Mouse (Mus musculus) embryonic facial prominence, embryonic 11.5 days (tissue): ENCODE measurements at regions not wholly inside any gene's neighbourhood (a gene's known extent, or its start where the extent isn't known, plus 50 kb on each side); places are given as distances from the start of the nearest gene placed in this dataset.

Source experiments
- ATAC-seq: fragments of 200-750 bp; cut with Nextera tagmentation; replicated peaks from 2 replicates; pipeline ENCODE4 v1.8.0; 2017; ENCODE audit warnings: low read depth; ENCODE audit not compliant: insufficient number of reproducible peaks, low FRiP score, low TSS enrichment
- DNase-seq: peaks from one replicate; pipeline ENCODE4 v3.0.0-alpha.2; 2015; ENCODE audit warnings: low spot score
- H3K27ac ChIP-seq: fragments of 300-500 bp; sonication (generic); replicated peaks from 2 replicates; pipeline ENCODE4 v1.5.1; 2014; ENCODE audit warnings: mild to moderate bottlenecking, low read depth, low read length, control low read depth
- H3K27me3 ChIP-seq: fragments of 300-500 bp; sonication (generic); 2 replicates; pipeline ENCODE4 v1.6.1; 2014; ENCODE audit warnings: mild to moderate bottlenecking, low read length, moderate library complexity, mixed read lengths; ENCODE audit not compliant: control insufficient read depth, insufficient read depth
- H3K36me3 ChIP-seq: fragments of 300-500 bp; sonication (generic); replicated peaks from 2 replicates; pipeline ENCODE4 v1.6.1; 2014; ENCODE audit warnings: low read depth, mild to moderate bottlenecking, low read length, moderate library complexity, mixed read lengths; ENCODE audit not compliant: control insufficient read depth, insufficient read depth
- H3K4me1 ChIP-seq: fragments of 300-500 bp; sonication (generic); 2 replicates; pipeline ENCODE4 v1.6.1; 2014; ENCODE audit warnings: low read length, mixed read lengths; ENCODE audit not compliant: control insufficient read depth, insufficient read depth
- H3K4me2 ChIP-seq: fragments of 300-500 bp; sonication (generic); 2 replicates; pipeline ENCODE4 v1.6.1; 2014; ENCODE audit warnings: low read depth, mild to moderate bottlenecking, control low read depth, low read length, moderate library complexity
- H3K4me3 ChIP-seq: fragments of 300-500 bp; sonication (generic); 2 replicates; pipeline ENCODE4 v1.5.1; 2014; ENCODE audit warnings: low read depth, low read length, control low read depth
- H3K9ac ChIP-seq: fragments of 300-500 bp; sonication (generic); replicated peaks from 2 replicates; pipeline ENCODE4 v1.6.1; 2014; ENCODE audit warnings: mild to moderate bottlenecking, control low read depth, low read length
- H3K9me3 ChIP-seq: fragments of 300-500 bp; sonication (generic); replicated peaks from 2 replicates; pipeline ENCODE4 v1.6.1; 2016; ENCODE audit warnings: mild to moderate bottlenecking, low read length, inconsistent platforms, mixed read lengths; ENCODE audit not compliant: control insufficient read depth
- WGBS: fragments of 180-500 bp; shearing (Covaris S2); extraction: QIAGEN DNeasy Blood & Tissue Kit; methylation state at CpG from one replicate; pipeline ENCODE4 v1.1.7; 2014; 5-methylcytosine and 5-hydroxymethylcytosine counted together

DNA sequence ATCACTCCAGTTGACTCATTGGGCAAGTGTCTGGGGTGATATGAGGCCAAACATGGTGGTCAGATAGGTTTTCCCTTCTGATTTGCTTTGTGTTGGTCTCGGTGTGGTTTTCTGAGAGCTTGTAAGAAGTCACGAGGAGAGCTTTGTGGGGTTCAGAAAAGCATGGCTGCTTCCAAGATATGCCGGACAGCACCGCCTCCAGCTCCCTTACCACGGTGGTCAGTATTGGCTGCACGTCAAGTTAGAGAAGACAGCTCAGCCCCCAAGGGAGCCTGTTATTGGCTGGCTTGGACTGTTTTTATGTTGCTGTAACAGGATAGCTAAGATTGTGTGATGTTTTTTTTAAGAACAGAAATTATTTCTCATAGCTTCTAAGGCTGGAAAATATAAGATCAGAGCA is 154.7 kb upstream of the Kcnj16 start:
- Histone ChIP-seq H3K27me3 (no peaks in the 10 kb centered on the region), H3K9ac (no peak overlapping the region), H3K4me3 (no peak overlapping the region), H3K4me1 (no peaks in the 10 kb centered on the region), H3K4me2 (no peak overlapping the region), H3K27ac (no peak overlapping the region), H3K9me3 (no peaks in the 10 kb centered on the region), H3K36me3 (no peaks in the 10 kb centered on the region)
- DNase-seq: no peak
- ATAC-seq: no peak
- 86% methylated on average over 6 of the region's 6 CpGs for WGBS

- no peaks in the 10 kb centered on the region for H3K4me1 ChIP-seq
- no peaks in the 10 kb centered on the region for H3K36me3 ChIP-seq
- no peak overlapping the region for H3K4me3 ChIP-seq
- no peak overlapping the region for H3K27ac ChIP-seq
- H3K4me2 ChIP-seq: no peak overlapping the region
- 87% methylated on average over 9 of the region's 9 CpGs for WGBS
- H3K27me3 ChIP-seq: no peaks in the 10 kb centered on the region
- DNase-seq (no peak), ATAC-seq (no peak)
- no peak overlapping the region for H3K9ac ChIP-seq
- H3K9me3 ChIP-seq: no peaks in the 10 kb centered on the region
These were observed 153.1 kb upstream of the Kcnj16 start for GRCm38 (mm10) chr11:110814732-110815131.

- no peak overlapping the region for H3K27ac ChIP-seq
- no peak overlapping the region for H3K9ac ChIP-seq
- H3K4me2 ChIP-seq: no peak overlapping the region
- no peak for ATAC-seq
- no peaks in the 10 kb centered on the region for H3K4me1 ChIP-seq
- no peaks in the 10 kb centered on the region for H3K27me3 ChIP-seq
- no peak overlapping the region for H3K4me3 ChIP-seq
- no peaks in the 10 kb centered on the region for H3K9me3 ChIP-seq
- no peaks in the 10 kb centered on the region for H3K36me3 ChIP-seq
- no peak for DNase-seq
- WGBS: 77% methylated on average over 7 of the region's 7 CpGs
These were observed 152.6 kb upstream of the Kcnj16 start for GRCm38 (mm10) chr11:110815206-110815605.

DNA sequence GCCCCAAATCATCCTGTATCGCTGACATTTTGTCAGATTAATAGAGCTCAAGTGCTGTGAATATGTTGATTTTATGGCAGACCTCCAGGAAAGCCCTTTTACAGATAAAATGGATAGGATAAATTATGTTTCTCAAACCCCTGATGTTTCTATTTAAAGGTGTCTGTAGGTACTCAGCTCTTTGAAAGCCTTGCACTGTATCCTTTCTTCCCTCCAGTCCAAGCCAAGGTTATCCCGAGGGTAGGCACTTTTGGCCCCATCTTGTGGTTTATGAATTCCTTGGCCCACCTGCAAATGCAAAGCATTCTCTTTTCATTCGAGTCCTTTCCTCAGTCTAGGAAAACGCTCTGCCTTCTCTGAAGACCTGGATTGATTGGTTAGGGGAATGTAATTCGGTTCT is 139.2 kb upstream of the Kcnj16 start:
- DNase-seq (no peak), ATAC-seq (no peak)
- Histone ChIP-seq H3K27ac (no peak overlapping the region), H3K9ac (no peak overlapping the region), H3K4me3 (no peak overlapping the region), H3K9me3 (no peaks in the 10 kb centered on the region), H3K36me3 (no peaks in the 10 kb centered on the region), H3K4me2 (no peak overlapping the region), H3K27me3 (no peaks in the 10 kb centered on the region), H3K4me1 (no peaks in the 10 kb centered on the region)
- WGBS: 64% methylated on average over 5 of the region's 5 CpGs

- no peak for ATAC-seq
- no peaks in the 10 kb centered on the region for H3K9me3 ChIP-seq
- 94% methylated on average over 4 of the region's 4 CpGs for WGBS
- no peak overlapping the region for H3K4me3 ChIP-seq
- H3K9ac ChIP-seq: no peak overlapping the region
- no peaks in the 10 kb centered on the region for H3K36me3 ChIP-seq
- no peak overlapping the region for H3K27ac ChIP-seq
- no peaks in the 10 kb centered on the region for H3K4me1 ChIP-seq
- no peak for DNase-seq
- H3K4me2 ChIP-seq: no peak overlapping the region
- H3K27me3 ChIP-seq: no peaks in the 10 kb centered on the region
These were observed 131.1 kb upstream of the Kcnj16 start for GRCm38 (mm10) chr11:110836688-110837087.

GRCm38 (mm10) chr11:110839316-110839715 is 128.5 kb upstream of the Kcnj16 start:
- no peak overlapping the region for H3K4me2 ChIP-seq
- no peaks in the 10 kb centered on the region for H3K27me3 ChIP-seq
- ATAC-seq: no peak
- H3K9me3 ChIP-seq: no peaks in the 10 kb centered on the region
- H3K36me3 ChIP-seq: no peaks in the 10 kb centered on the region
- no peak overlapping the region for H3K27ac ChIP-seq
- H3K4me3 ChIP-seq: no peak overlapping the region
- H3K9ac ChIP-seq: no peak overlapping the region
- no peak for DNase-seq
- 92% methylated on average over 7 of the region's 7 CpGs for WGBS
- no peaks in the 10 kb centered on the region for H3K4me1 ChIP-seq

- ATAC-seq: no peak
These were observed 99.5 kb upstream of the Kcnj16 start for GRCm38 (mm10) chr11:110868319-110868718.

GRCm38 (mm10) chr11:110870133-110870532 is 97.7 kb upstream of the Kcnj16 start:
- Histone ChIP-seq H3K4me1 (no peaks in the 10 kb centered on the region), H3K4me3 (no peak overlapping the region), H3K4me2 (no peak overlapping the region), H3K9ac (no peak overlapping the region), H3K9me3 (no peaks in the 10 kb centered on the region), H3K36me3 (no peaks in the 10 kb centered on the region), H3K27ac (no peak overlapping the region), H3K27me3 (no peaks in the 10 kb centered on the region)
- DNase-seq (no peak), ATAC-seq (no peak)
- WGBS: 89% methylated on average over 2 of the region's 2 CpGs

More at GRCm38 (mm10) chr11:110868319-110868718, 99.5 kb upstream of the Kcnj16 start:
- WGBS: 85% methylated on average over 3 of the region's 3 CpGs
- Histone ChIP-seq H3K9ac (no peak overlapping the region), H3K4me2 (no peak overlapping the region), H3K27ac (no peak overlapping the region), H3K4me1 (no peaks in the 10 kb centered on the region), H3K27me3 (no peaks in the 10 kb centered on the region), H3K9me3 (no peaks in the 10 kb centered on the region), H3K36me3 (no peaks in the 10 kb centered on the region), H3K4me3 (no peak overlapping the region)
- no peak for DNase-seq
